Mouse (Mus musculus): Measurements from ENCODE around the gene Ap5s1. TPM values are rescaled to one million over a fixed set of nuclear protein-coding genes. Genes with fewer than 3 reads are reported as not detected.

The Ap5s1 gene
- 39.7 and 44.3 TPM in 2 replicates for polyA plus RNA-seq (2014; fragmentation: Nextera tagmentation; extraction: Ambion mirVana)

- no peaks in the 10 kb centered on the region for H3K27me3 ChIP-seq (ENCODE audit: control insufficient read depth, insufficient read depth, low read length)
- peaks cover 18 to 24% of the 10 kb centered on the region in 2 experiments for H3K4me1 ChIP-seq (ENCODE audit: control insufficient read depth in 2 of 2, insufficient read depth in 2 of 2, low read length in 2 of 2)
- no peak within 1 kb of the TSS for H3K4me2 ChIP-seq (ENCODE audit: low read length)
- H3K4me3 ChIP-seq (ENCODE audit: control insufficient read depth in 1 of 2, insufficient read depth in 1 of 2, low read depth in 1 of 2, low read length in 2 of 2) = no peak within 1 kb of the TSS
- no peaks in the 10 kb centered on the region for H3K9me3 ChIP-seq (ENCODE audit: control insufficient read depth, low read length)
- H3K27ac ChIP-seq (replicated peaks in 1 of 2; ENCODE audit: control insufficient read depth in 1 of 2, insufficient read depth in 1 of 2, low read depth in 2 of 2, low read length in 2 of 2) = no peak within 1 kb of the TSS
- H3K9ac ChIP-seq (ENCODE audit: low read length) = no peak within 1 kb of the TSS
- 73% methylated on average over 4 of the region's 4 CpGs for WGBS
- no peak for ATAC-seq (ENCODE audit: insufficient number of reproducible peaks, insufficient read depth, low FRiP score, low read depth)
- H3K36me3 ChIP-seq (ENCODE audit: control insufficient read depth, insufficient read depth, low read length) = no peaks in the 10 kb centered on the region
Observed at GRCm38 (mm10) chr2:131206778-131207177, at the start of gene Ap5s1. TSS of gene Ap5s1 (plus strand) at chr2:131207078.

- WGBS = 0% methylated on average over 18 of the region's 18 CpGs
Observed at GRCm38 (mm10) chr2:131159491-131159910, 47.4 kb upstream of the Ap5s1 start.

GRCm38 (mm10) chr2:131159938-131160581 is 46.8 kb upstream of the Ap5s1 start, which contains the start of gene 1700037H04Rik:
TSS of gene 1700037H04Rik (minus strand) at chr2:131160081.
- H3K27me3 ChIP-seq (ENCODE audit: control insufficient read depth, insufficient read depth, low read length) = no peaks in the 10 kb centered on the region
- WGBS = under 1% methylated on average over 54 of the region's 54 CpGs
- peak; percentile 96 for ATAC-seq (ENCODE audit: insufficient number of reproducible peaks, insufficient read depth, low FRiP score, low read depth)

More at GRCm38 (mm10) chr2:131159491-131159910, 47.4 kb upstream of the Ap5s1 start:
- H3K9me3 ChIP-seq (ENCODE audit: control insufficient read depth, low read length) = no peaks in the 10 kb centered on the region
- peaks cover 11% of the 10 kb centered on the region for H3K36me3 ChIP-seq (ENCODE audit: control insufficient read depth, insufficient read depth, low read length)
- peak; percentile 52 for ATAC-seq (ENCODE audit: insufficient number of reproducible peaks, insufficient read depth, low FRiP score, low read depth)
- H3K4me2 ChIP-seq (ENCODE audit: low read length) = peak overlapping the region; percentile 97
- no peaks in the 10 kb centered on the region for H3K27me3 ChIP-seq (ENCODE audit: control insufficient read depth, insufficient read depth, low read length)
- peak overlapping the region; percentile 72 to 85 for H3K4me3 ChIP-seq (ENCODE audit: control insufficient read depth in 1 of 2, insufficient read depth in 1 of 2, low read depth in 1 of 2, low read length in 2 of 2)
- H3K27ac ChIP-seq (replicated peaks in 1 of 2; ENCODE audit: control insufficient read depth in 1 of 2, insufficient read depth in 1 of 2, low read depth in 2 of 2, low read length in 2 of 2) = peak overlapping the region; percentile 59 to 95
- peak overlapping the region; percentile 87 for H3K9ac ChIP-seq (ENCODE audit: low read length)
- peaks cover 8 to 15% of the 10 kb centered on the region in 2 experiments for H3K4me1 ChIP-seq (ENCODE audit: control insufficient read depth in 2 of 2, insufficient read depth in 2 of 2, low read length in 2 of 2)

GRCm38 (mm10) chr2:131160671-131161111 is 46.2 kb upstream of the Ap5s1 start:
- H3K4me3 ChIP-seq (ENCODE audit: control insufficient read depth in 1 of 2, insufficient read depth in 1 of 2, low read depth in 1 of 2, low read length in 2 of 2) = peak overlapping the region; percentile 51 to 85
- ATAC-seq (ENCODE audit: insufficient number of reproducible peaks, insufficient read depth, low FRiP score, low read depth) = no peak; the same call in 1 of the 2 replicates
- peak overlapping the region; percentile 87 for H3K9ac ChIP-seq (ENCODE audit: low read length)

More at GRCm38 (mm10) chr2:131159938-131160581, 46.8 kb upstream of the Ap5s1 start, which contains the start of gene 1700037H04Rik:
- Histone ChIP-seq H3K27ac (replicated peaks in 1 of 2; ENCODE audit: control insufficient read depth in 1 of 2, insufficient read depth in 1 of 2, low read depth in 2 of 2, low read length in 2 of 2) (peak within 1 kb of the TSS; percentile 73 to 95), H3K36me3 (ENCODE audit: control insufficient read depth, insufficient read depth, low read length) (peaks cover 6% of the 10 kb centered on the region), H3K4me2 (ENCODE audit: low read length) (peak within 1 kb of the TSS; percentile 97), H3K4me3 (ENCODE audit: control insufficient read depth in 1 of 2, insufficient read depth in 1 of 2, low read depth in 1 of 2, low read length in 2 of 2) (peak within 1 kb of the TSS; percentile 72 to 85), H3K9ac (ENCODE audit: low read length) (peak within 1 kb of the TSS; percentile 87), H3K4me1 (ENCODE audit: control insufficient read depth in 2 of 2, insufficient read depth in 2 of 2, low read length in 2 of 2) (peaks cover 8 to 15% of the 10 kb centered on the region in 2 experiments), H3K9me3 (ENCODE audit: control insufficient read depth, low read length) (peaks cover 5% of the 10 kb centered on the region; the same call in 1 of the 2 replicates)

GRCm38 (mm10) chr2:131163924-131164323 is 43.0 kb upstream of the Ap5s1 start:
- no peak overlapping the region for H3K27ac ChIP-seq (replicated peaks in 1 of 2; ENCODE audit: control insufficient read depth in 1 of 2, insufficient read depth in 1 of 2, low read depth in 2 of 2, low read length in 2 of 2)
- H3K4me1 ChIP-seq (ENCODE audit: control insufficient read depth in 2 of 2, insufficient read depth in 2 of 2, low read length in 2 of 2) = peaks cover under 1 to 5% of the 10 kb centered on the region in 2 experiments
- H3K27me3 ChIP-seq (ENCODE audit: control insufficient read depth, insufficient read depth, low read length) = no peaks in the 10 kb centered on the region
- H3K4me3 ChIP-seq (ENCODE audit: control insufficient read depth in 1 of 2, insufficient read depth in 1 of 2, low read depth in 1 of 2, low read length in 2 of 2) = no peak overlapping the region
- no peak for ATAC-seq (ENCODE audit: insufficient number of reproducible peaks, insufficient read depth, low FRiP score, low read depth)
- peaks cover 7% of the 10 kb centered on the region; the same call in 1 of the 2 replicates for H3K9me3 ChIP-seq (ENCODE audit: control insufficient read depth, low read length)
- H3K9ac ChIP-seq (ENCODE audit: low read length) = no peak overlapping the region
- 66% methylated on average over 7 of the region's 7 CpGs for WGBS
- no peak overlapping the region for H3K4me2 ChIP-seq (ENCODE audit: low read length)
- H3K36me3 ChIP-seq (ENCODE audit: control insufficient read depth, insufficient read depth, low read length) = no peaks in the 10 kb centered on the region

More at GRCm38 (mm10) chr2:131160671-131161111, 46.2 kb upstream of the Ap5s1 start:
- Histone ChIP-seq H3K4me1 (ENCODE audit: control insufficient read depth in 2 of 2, insufficient read depth in 2 of 2, low read length in 2 of 2) (peaks cover 8 to 15% of the 10 kb centered on the region in 2 experiments), H3K27ac (replicated peaks in 1 of 2; ENCODE audit: control insufficient read depth in 1 of 2, insufficient read depth in 1 of 2, low read depth in 2 of 2, low read length in 2 of 2) (peak overlapping the region; percentile 73 to 95), H3K36me3 (ENCODE audit: control insufficient read depth, insufficient read depth, low read length) (no peaks in the 10 kb centered on the region), H3K9me3 (ENCODE audit: control insufficient read depth, low read length) (peaks cover 7% of the 10 kb centered on the region; the same call in 1 of the 2 replicates), H3K4me2 (ENCODE audit: low read length) (peak overlapping the region; percentile 97), H3K27me3 (ENCODE audit: control insufficient read depth, insufficient read depth, low read length) (no peaks in the 10 kb centered on the region)
- under 1% methylated on average over 17 of the region's 17 CpGs for WGBS

- Histone ChIP-seq H3K36me3 (ENCODE audit: control insufficient read depth, insufficient read depth, low read length) (no peaks in the 10 kb centered on the region), H3K4me2 (ENCODE audit: low read length) (no peak overlapping the region), H3K9me3 (ENCODE audit: control insufficient read depth, low read length) (peaks cover 7% of the 10 kb centered on the region; the same call in 1 of the 2 replicates), H3K9ac (ENCODE audit: low read length) (no peak overlapping the region), H3K4me1 (ENCODE audit: control insufficient read depth in 2 of 2, insufficient read depth in 2 of 2, low read length in 2 of 2) (peaks cover 0 to 3% of the 10 kb centered on the region in 2 experiments; a peak in 2 of 4 replicates), H3K27ac (replicated peaks in 1 of 2; ENCODE audit: control insufficient read depth in 1 of 2, insufficient read depth in 1 of 2, low read depth in 2 of 2, low read length in 2 of 2) (no peak overlapping the region), H3K4me3 (ENCODE audit: control insufficient read depth in 1 of 2, insufficient read depth in 1 of 2, low read depth in 1 of 2, low read length in 2 of 2) (no peak overlapping the region), H3K27me3 (ENCODE audit: control insufficient read depth, insufficient read depth, low read length) (peaks cover 17% of the 10 kb centered on the region)
- no peak for ATAC-seq (ENCODE audit: insufficient number of reproducible peaks, insufficient read depth, low FRiP score, low read depth)
- 85% methylated on average over 2 of the region's 2 CpGs for WGBS
Observed at GRCm38 (mm10) chr2:131166172-131166571, 40.7 kb upstream of the Ap5s1 start.

GRCm38 (mm10) chr2:131167984-131168383 is 38.9 kb upstream of the Ap5s1 start:
- Histone ChIP-seq H3K4me3 (ENCODE audit: control insufficient read depth in 1 of 2, insufficient read depth in 1 of 2, low read depth in 1 of 2, low read length in 2 of 2) (no peak overlapping the region), H3K9ac (ENCODE audit: low read length) (no peak overlapping the region), H3K36me3 (ENCODE audit: control insufficient read depth, insufficient read depth, low read length) (no peaks in the 10 kb centered on the region), H3K4me2 (ENCODE audit: low read length) (no peak overlapping the region), H3K4me1 (ENCODE audit: control insufficient read depth in 2 of 2, insufficient read depth in 2 of 2, low read length in 2 of 2) (peaks cover 0 to 9% of the 10 kb centered on the region in 2 experiments; a peak in 2 of 4 replicates), H3K27me3 (ENCODE audit: control insufficient read depth, insufficient read depth, low read length) (peaks cover 34% of the 10 kb centered on the region), H3K9me3 (ENCODE audit: control insufficient read depth, low read length) (peaks cover 7% of the 10 kb centered on the region; the same call in 1 of the 2 replicates), H3K27ac (replicated peaks in 1 of 2; ENCODE audit: control insufficient read depth in 1 of 2, insufficient read depth in 1 of 2, low read depth in 2 of 2, low read length in 2 of 2) (no peak overlapping the region)
- WGBS = 69% methylated on average over 6 of the region's 6 CpGs
- no peak for ATAC-seq (ENCODE audit: insufficient number of reproducible peaks, insufficient read depth, low FRiP score, low read depth)
